Mouse (Mus musculus) hindbrain, embryonic 14.5 days (tissue): Measurements from ENCODE around the gene Ttbk2. TPM values are rescaled to one million over a fixed set of nuclear protein-coding genes. Genes with fewer than 3 reads are reported as not detected.

ENCODE experiments used
- ATAC-seq: fragments of 200-750 bp; cut with Nextera tagmentation; 2 replicates; pipeline ENCODE4 v1.8.0; 2017; ENCODE audit warnings: moderate number of reproducible peaks, mild to moderate bottlenecking, moderate TSS enrichment, moderate library complexity; ENCODE audit not compliant: low FRiP score
- DNase-seq: peaks from one replicate; pipeline ENCODE4 v3.0.0-alpha.2; 2015; ENCODE audit warnings: low spot score
- H3K27ac ChIP-seq: fragments of 300-500 bp; sonication (generic); 2 replicates; pipeline ENCODE4 v1.5.1; 2014; ENCODE audit warnings: mild to moderate bottlenecking, moderate library complexity
- H3K27me3 ChIP-seq: fragments of 300-500 bp; sonication (generic); 2 replicates; pipeline ENCODE4 v1.6.1; 2014; ENCODE audit warnings: mild to moderate bottlenecking, low read length, mixed read lengths; ENCODE audit not compliant: control insufficient read depth, insufficient read depth
- H3K36me3 ChIP-seq: fragments of 300-500 bp; sonication (generic); replicated peaks from 2 replicates; pipeline ENCODE4 v1.6.1; 2014; ENCODE audit not compliant: control insufficient read depth, insufficient read depth
- H3K4me1 ChIP-seq: fragments of 300-500 bp; sonication (generic); replicated peaks from 2 replicates; pipeline ENCODE4 v1.6.1; 2014; ENCODE audit warnings: antibody characterized with exemption, low read length, mixed read lengths; ENCODE audit not compliant: control insufficient read depth, insufficient read depth
- H3K4me2 ChIP-seq: fragments of 300-500 bp; sonication (generic); replicated peaks from 2 replicates; pipeline ENCODE4 v1.6.1; 2014; ENCODE audit warnings: mild to moderate bottlenecking, moderate library complexity
- H3K4me3 ChIP-seq: fragments of 300-500 bp; sonication (generic); replicated peaks from 2 replicates; pipeline ENCODE4 v1.5.1; 2014; ENCODE audit warnings: mild to moderate bottlenecking, low read length
- H3K9ac ChIP-seq: fragments of 300-500 bp; sonication (generic); 2 replicates; pipeline ENCODE4 v1.6.1; 2014
- H3K9me3 ChIP-seq: fragments of 300-500 bp; sonication (generic); 2 replicates; pipeline ENCODE4 v1.6.1; 2016; ENCODE audit warnings: low read length; ENCODE audit not compliant: control insufficient read depth
- WGBS: fragments of 180-500 bp; shearing (Covaris S2); extraction: QIAGEN DNeasy Blood & Tissue Kit; methylation state at CpG from one replicate; pipeline ENCODE4 v1.1.7; 2014; 5-methylcytosine and 5-hydroxymethylcytosine counted together
- polyA plus RNA-seq: library from polyadenylated mRNA; unstranded; fragments of >200 nt; fragmentation: Nextera tagmentation; extraction: Ambion mirVana; gene quantifications from 2 replicates; pipeline ENCODE4 v1.2.1, GENCODE M21; 2014

Gene Ttbk2
- polyA plus RNA-seq, 1 experiment from 2014 or later, result 17.4 TPM

- Histone ChIP-seq H3K4me1 (no peaks in the 10 kb centered on the region), H3K9me3 (no peaks in the 10 kb centered on the region), H3K36me3 (peaks cover 76% of the 10 kb centered on the region), H3K27ac (no peak overlapping the region), H3K4me2 (no peak overlapping the region), H3K27me3 (no peaks in the 10 kb centered on the region), H3K9ac (no peak overlapping the region), H3K4me3 (no peak overlapping the region)
- 89% methylated on average over 3 of the region's 3 CpGs for WGBS
- no peak for ATAC-seq
- no peak for DNase-seq
These were observed 150.0 kb downstream of the Ttbk2 start for GRCm38 (mm10) chr2:120700379-120700885.

- Histone ChIP-seq H3K27ac (no peak overlapping the region), H3K4me1 (no peaks in the 10 kb centered on the region), H3K36me3 (peaks cover 81% of the 10 kb centered on the region), H3K9me3 (no peaks in the 10 kb centered on the region), H3K4me2 (no peak overlapping the region), H3K27me3 (no peaks in the 10 kb centered on the region), H3K9ac (no peak overlapping the region), H3K4me3 (no peak overlapping the region)
- no peak for DNase-seq
- WGBS, result 86% methylated on average over 5 of the region's 5 CpGs
- no peak for ATAC-seq
These were observed 152.6 kb downstream of the Ttbk2 start for GRCm38 (mm10) chr2:120697767-120698166.

Other genes starting within 250 kb of the Ttbk2 start
- 25.3 and 28.7 TPM in 2 replicates for gene Haus2, start 241.2 kb downstream of the Ttbk2 start, polyA plus RNA-seq
- 30.8 and 31.4 TPM in 2 replicates for gene Lrrc57, start 241.1 kb downstream of the Ttbk2 start, polyA plus RNA-seq
- 4.7 and 7.0 TPM in 2 replicates for gene Stard9, start 221.5 kb downstream of the Ttbk2 start, polyA plus RNA-seq
- gene Cdan1, start 476 bp downstream of the Ttbk2 start, polyA plus RNA-seq, result 8.9 and 9.9 TPM in 2 replicates
- 32.8 and 36.3 TPM in 2 replicates for gene Ubr1, start 120.1 kb upstream of the Ttbk2 start, polyA plus RNA-seq
- gene Tmem62, start 126.4 kb upstream of the Ttbk2 start, polyA plus RNA-seq, result 18.5 and 18.9 TPM in 2 replicates
- 76.1 and 87.1 TPM in 2 replicates for gene Ccndbp1, start 157.8 kb upstream of the Ttbk2 start, polyA plus RNA-seq
- gene Epb42, start 186.5 kb upstream of the Ttbk2 start, polyA plus RNA-seq, result 0.08 and 1.1 TPM in 2 replicates
- gene Tgm5, start 235.2 kb upstream of the Ttbk2 start, polyA plus RNA-seq, result 0.22 and 0.24 TPM in 2 replicates